Mouse (Mus musculus): ENCODE data around the gene Ptcra. TPM values are rescaled to one million over a fixed set of nuclear protein-coding genes. Genes with fewer than 3 reads are reported as not detected.
A peak's percentile ranks its signal among the peaks of the same experiment; 100 is the strongest.
"Not testable (repeated sequence)": the region's sequence is repeated elsewhere in the genome, so short reads cannot be mapped to it uniquely, and the experiment has no call there.

Ptcra gene
- polyA plus RNA-seq, 1 experiment from 2014 or later, result 0.32 TPM

GRCm38 (mm10) chr17:46771025-46771424 lies 7.5 kb upstream of the Ptcra start:
- no peak overlapping the region for H3K27ac ChIP-seq
- peaks cover 25% of the 10 kb centered on the region for H3K4me1 ChIP-seq (replicated peaks)
- H3K4me2 ChIP-seq, result no peak overlapping the region
- H3K9ac ChIP-seq, result no peak overlapping the region
- ATAC-seq (ENCODE audit: low read depth) (no peak), DNase-seq (no peak)
- no peak overlapping the region for H3K4me3 ChIP-seq (replicated peaks)
- no peaks in the 10 kb centered on the region for H3K9me3 ChIP-seq (replicated peaks)
- 79% methylated on average over 4 of the region's 4 CpGs for WGBS (ENCODE audit: insufficient replicate concordance)
- peaks cover 21% of the 10 kb centered on the region for H3K36me3 ChIP-seq
- H3K27me3 ChIP-seq, result no peaks in the 10 kb centered on the region

DNA sequence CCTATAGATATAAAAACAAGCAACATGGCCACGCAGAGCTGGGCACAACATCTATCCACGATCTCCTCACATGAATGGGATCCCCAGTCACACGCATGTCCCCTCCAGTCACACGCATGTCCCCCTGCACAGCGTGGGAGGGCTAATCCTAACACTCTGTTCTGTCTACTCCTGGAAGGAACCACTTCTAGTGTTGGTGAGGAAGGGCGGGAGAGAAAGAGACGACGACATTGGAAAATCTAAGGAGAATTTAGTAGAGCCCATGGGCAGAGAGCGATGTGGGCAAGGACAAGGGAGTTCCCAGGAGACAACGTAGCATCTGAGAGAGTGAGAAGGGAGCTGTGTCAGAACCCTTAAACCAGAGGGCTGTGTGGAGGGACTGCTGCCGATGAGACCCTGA lies 7.0 kb upstream of the Ptcra start:
- Histone ChIP-seq H3K4me3 (replicated peaks) (no peak overlapping the region), H3K36me3 (peaks cover 16% of the 10 kb centered on the region), H3K4me2 (no peak overlapping the region), H3K9me3 (replicated peaks) (no peaks in the 10 kb centered on the region), H3K9ac (no peak overlapping the region), H3K27ac (no peak overlapping the region), H3K27me3 (no peaks in the 10 kb centered on the region), H3K4me1 (replicated peaks) (peaks cover 25% of the 10 kb centered on the region)
- no peak for ATAC-seq (ENCODE audit: low read depth)
- no peak for DNase-seq
- 77% methylated on average over 11 of the region's 11 CpGs for WGBS (ENCODE audit: insufficient replicate concordance)

DNA sequence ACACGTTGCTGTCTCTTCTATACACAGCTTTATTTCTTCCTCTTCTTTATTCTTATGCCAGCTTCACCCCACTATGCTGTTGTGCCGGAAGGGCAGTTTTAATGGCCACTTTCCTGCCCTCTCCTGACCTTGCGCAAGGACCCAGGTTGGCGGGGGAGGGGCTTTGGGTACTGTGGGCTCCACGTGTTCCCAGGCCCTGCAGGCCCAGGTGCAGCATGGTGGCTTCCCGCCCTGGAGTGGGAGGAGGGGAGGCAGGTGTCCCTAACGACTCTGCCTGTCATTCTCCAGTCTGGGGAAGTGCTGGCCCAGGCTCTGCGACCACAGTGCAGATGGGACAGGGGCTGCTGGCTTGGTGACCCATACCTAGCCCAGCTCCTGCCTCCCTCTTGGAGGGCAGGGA lies 4.4 kb upstream of the Ptcra start:
- DNase-seq (no peak), ATAC-seq (ENCODE audit: low read depth) (no peak)
- peaks cover 10% of the 10 kb centered on the region for H3K4me1 ChIP-seq (replicated peaks)
- 53% methylated on average over 8 of the region's 8 CpGs for WGBS (ENCODE audit: insufficient replicate concordance)
- no peak overlapping the region for H3K27ac ChIP-seq
- H3K9ac ChIP-seq, result no peak overlapping the region
- H3K36me3 ChIP-seq, result no peaks in the 10 kb centered on the region
- no peaks in the 10 kb centered on the region for H3K27me3 ChIP-seq
- H3K4me3 ChIP-seq (replicated peaks), result no peak overlapping the region
- H3K9me3 ChIP-seq (replicated peaks), result no peaks in the 10 kb centered on the region
- no peak overlapping the region for H3K4me2 ChIP-seq

GRCm38 (mm10) chr17:46764916-46765315 lies 1.4 kb upstream of the Ptcra start:
- not testable (repeated sequence) for H3K9ac ChIP-seq; H3K27me3 ChIP-seq; H3K4me2 ChIP-seq; H3K27ac ChIP-seq; H3K4me3 ChIP-seq (replicated peaks); H3K4me1 ChIP-seq (replicated peaks); H3K9me3 ChIP-seq (replicated peaks); DNase-seq; H3K36me3 ChIP-seq; ATAC-seq (ENCODE audit: low read depth)
- 54% methylated on average over 9 of the region's 9 CpGs for WGBS (ENCODE audit: insufficient replicate concordance)

- H3K36me3 ChIP-seq, result no peaks in the 10 kb centered on the region
- H3K9ac ChIP-seq, result no peak overlapping the region
- peaks cover 10% of the 10 kb centered on the region; the same call in 1 of the 2 replicates for H3K27me3 ChIP-seq
- no peaks in the 10 kb centered on the region for H3K4me1 ChIP-seq (replicated peaks)
- no peak for DNase-seq
- no peak overlapping the region for H3K27ac ChIP-seq
- no peak overlapping the region for H3K4me2 ChIP-seq
- ATAC-seq (ENCODE audit: low read depth), result no peak
- 65% methylated on average over 12 of the region's 12 CpGs for WGBS (ENCODE audit: insufficient replicate concordance)
- H3K9me3 ChIP-seq (replicated peaks), result no peaks in the 10 kb centered on the region
- no peak overlapping the region for H3K4me3 ChIP-seq (replicated peaks)
These were observed 4.8 kb downstream of the Ptcra start for GRCm38 (mm10) chr17:46758753-46759152.

GRCm38 (mm10) chr17:46751794-46752556 lies 11.5 kb downstream of the Ptcra start, which contains the start of gene Cnpy3:
Gene Cnpy3 (minus strand): TSS chr17:46752214.
- Histone ChIP-seq H3K9me3 (replicated peaks) (no peaks in the 10 kb centered on the region), H3K4me1 (replicated peaks) (peaks cover 42% of the 10 kb centered on the region), H3K9ac (peak within 1 kb of the TSS; percentile 78), H3K4me2 (peak within 1 kb of the TSS; percentile 85), H3K27me3 (peaks cover 9% of the 10 kb centered on the region; the same call in 1 of the 2 replicates), H3K27ac (peak within 1 kb of the TSS; percentile 87), H3K36me3 (peaks cover 5% of the 10 kb centered on the region), H3K4me3 (replicated peaks) (peak within 1 kb of the TSS; percentile 81)
- peak; percentile 96 for DNase-seq
- under 1% methylated on average over 58 of the region's 58 CpGs for WGBS (ENCODE audit: insufficient replicate concordance)
- ATAC-seq (ENCODE audit: low read depth), result peak; percentile 99

DNA sequence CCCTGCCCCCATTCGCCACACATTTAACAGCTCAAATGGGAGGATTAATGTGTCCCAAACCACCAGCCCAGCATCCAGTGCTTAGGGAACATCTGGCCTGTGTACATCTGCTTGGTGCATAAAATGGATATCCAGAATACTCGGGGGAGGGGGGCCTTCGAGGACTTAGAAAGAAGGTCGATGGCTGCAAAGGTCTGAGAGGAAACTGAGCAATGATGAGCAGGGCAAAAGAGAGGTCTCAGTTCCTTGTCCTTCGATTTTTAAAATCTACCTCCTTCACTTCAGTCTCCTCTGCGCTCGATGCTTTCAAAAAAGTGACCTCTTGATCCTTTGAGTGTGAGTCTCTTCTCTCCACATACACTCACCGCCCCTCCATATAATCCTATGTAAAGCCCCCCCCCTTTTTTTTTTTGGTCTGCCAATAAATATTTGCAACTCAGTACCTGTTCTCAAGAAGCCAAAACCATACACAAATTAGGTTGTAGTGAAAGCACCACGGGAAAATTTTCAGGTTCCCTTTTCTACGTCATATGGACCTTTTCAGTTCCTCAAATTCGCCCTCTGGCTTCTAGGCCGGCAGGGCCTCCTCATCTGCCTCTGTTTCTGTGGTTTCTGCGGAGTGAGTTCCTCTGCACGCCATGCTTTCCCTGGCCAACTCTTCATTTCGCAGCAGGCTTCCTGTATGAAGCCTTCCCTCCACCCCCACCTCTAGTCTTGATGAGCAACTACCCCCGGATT lies 12.3 kb downstream of the Ptcra start:
- DNase-seq (no peak), ATAC-seq (ENCODE audit: low read depth) (no peak; the same call in 1 of the 2 replicates)
- WGBS (ENCODE audit: insufficient replicate concordance), result 17% methylated on average over 16 of the region's 16 CpGs

DNA sequence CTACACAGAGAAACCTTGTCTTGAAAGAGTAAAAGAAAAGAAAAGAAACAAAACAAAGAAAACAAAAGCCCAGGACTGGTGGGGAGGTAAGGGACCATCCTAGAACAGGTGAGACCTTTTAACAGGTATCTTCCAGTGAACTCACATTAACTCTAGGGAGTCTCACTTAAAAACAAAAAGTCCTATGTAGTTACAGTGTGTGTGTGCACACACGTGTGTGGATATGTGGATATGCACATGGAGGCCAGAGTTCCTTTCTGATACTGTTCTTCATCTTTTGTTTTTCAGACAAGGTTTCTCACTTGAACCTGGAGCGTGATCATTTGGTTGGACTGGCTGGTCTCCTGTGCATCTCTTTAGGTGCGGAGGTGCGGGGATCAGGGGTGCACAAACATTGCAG lies 12.9 kb downstream of the Ptcra start:
- Histone ChIP-seq H3K4me2 (peak overlapping the region; percentile 85), H3K4me1 (replicated peaks) (peaks cover 42% of the 10 kb centered on the region), H3K9me3 (replicated peaks) (no peaks in the 10 kb centered on the region), H3K27me3 (no peaks in the 10 kb centered on the region), H3K9ac (peak overlapping the region; percentile 78), H3K36me3 (peaks cover 18% of the 10 kb centered on the region), H3K4me3 (replicated peaks) (peak overlapping the region; percentile 81), H3K27ac (peak overlapping the region; percentile 87; the same call in 1 of the 2 replicates)
- no peak for ATAC-seq (ENCODE audit: low read depth)
- WGBS (ENCODE audit: insufficient replicate concordance), result 74% methylated on average over 4 of the region's 4 CpGs
- DNase-seq, result no peak

More for the DNA sequence above, 12.3 kb downstream of the Ptcra start:
- Histone ChIP-seq H3K27ac (peak overlapping the region; percentile 87), H3K4me1 (replicated peaks) (peaks cover 42% of the 10 kb centered on the region), H3K4me2 (peak overlapping the region; percentile 85), H3K9ac (peak overlapping the region; percentile 78), H3K9me3 (replicated peaks) (no peaks in the 10 kb centered on the region), H3K36me3 (peaks cover 12% of the 10 kb centered on the region), H3K4me3 (replicated peaks) (peak overlapping the region; percentile 81), H3K27me3 (0 out of 2 replicates have a peak, but pooled peaks cover 3% of the 10 kb centered on the region)

DNA sequence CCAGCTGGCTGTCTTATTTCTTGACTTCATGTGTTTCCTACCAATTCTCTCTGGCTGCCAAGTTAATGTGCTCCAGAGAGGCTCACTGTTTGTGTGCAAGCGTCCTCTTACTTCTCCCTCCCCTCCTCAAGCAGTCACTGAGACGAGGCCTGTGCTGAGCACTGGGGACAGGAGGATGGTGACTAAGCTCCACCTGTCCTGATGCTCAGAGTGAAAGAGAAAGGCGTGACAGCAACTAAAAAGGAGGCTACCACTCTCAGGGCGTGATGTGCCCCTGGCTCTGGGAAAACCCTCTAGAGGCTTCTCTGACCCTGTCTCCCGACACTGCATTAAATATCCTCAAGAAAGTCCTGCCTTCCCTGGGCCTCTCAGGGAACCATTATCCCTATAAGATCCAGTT lies 14.2 kb downstream of the Ptcra start:
- DNase-seq, result no peak
- Histone ChIP-seq H3K9me3 (replicated peaks) (no peaks in the 10 kb centered on the region), H3K36me3 (peaks cover 27% of the 10 kb centered on the region), H3K4me3 (replicated peaks) (no peak overlapping the region), H3K4me2 (no peak overlapping the region), H3K4me1 (replicated peaks) (peaks cover 45% of the 10 kb centered on the region), H3K27me3 (no peaks in the 10 kb centered on the region), H3K27ac (no peak overlapping the region), H3K9ac (no peak overlapping the region)
- 75% methylated on average over 5 of the region's 5 CpGs for WGBS (ENCODE audit: insufficient replicate concordance)
- no peak for ATAC-seq (ENCODE audit: low read depth)

DNA sequence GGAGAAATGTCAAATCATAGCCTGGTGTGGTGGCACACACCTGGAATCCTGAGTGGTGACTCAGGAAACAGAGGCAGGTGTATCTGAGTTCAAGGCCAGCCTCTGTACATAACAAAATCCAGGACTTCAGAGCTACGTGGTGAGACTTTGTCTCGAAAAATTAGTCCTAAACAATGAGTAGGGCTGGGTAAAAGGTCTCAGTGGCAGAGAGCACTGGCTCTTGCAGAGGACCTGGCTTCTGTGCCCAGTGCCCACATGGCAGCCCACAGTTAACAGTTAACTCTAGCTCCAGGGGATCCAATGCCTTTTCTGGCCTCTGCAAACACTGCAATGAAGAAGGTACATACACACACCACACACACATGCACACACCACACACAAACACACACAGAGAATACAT lies 15.7 kb downstream of the Ptcra start:
- Histone ChIP-seq H3K36me3 (peaks cover 42% of the 10 kb centered on the region), H3K4me1 (replicated peaks) (peaks cover 44% of the 10 kb centered on the region), H3K27ac (no peak overlapping the region), H3K27me3 (no peaks in the 10 kb centered on the region), H3K4me3 (replicated peaks) (no peak overlapping the region), H3K4me2 (no peak overlapping the region), H3K9me3 (replicated peaks) (no peaks in the 10 kb centered on the region), H3K9ac (no peak overlapping the region)
- 80% methylated on average over 2 of the region's 2 CpGs for WGBS (ENCODE audit: insufficient replicate concordance)
- ATAC-seq (ENCODE audit: low read depth) (no peak), DNase-seq (no peak)

- peaks cover 45% of the 10 kb centered on the region for H3K36me3 ChIP-seq
- no peak for DNase-seq
These were observed 16.3 kb downstream of the Ptcra start for GRCm38 (mm10) chr17:46747234-46747633.

More at GRCm38 (mm10) chr17:46747234-46747633, 16.3 kb downstream of the Ptcra start:
- H3K9ac ChIP-seq, result no peak overlapping the region; the same call in 1 of the 2 replicates
- H3K4me3 ChIP-seq (replicated peaks), result no peak overlapping the region
- no peaks in the 10 kb centered on the region for H3K9me3 ChIP-seq (replicated peaks)
- no peaks in the 10 kb centered on the region for H3K27me3 ChIP-seq
- H3K4me1 ChIP-seq (replicated peaks), result peaks cover 38% of the 10 kb centered on the region
- H3K4me2 ChIP-seq, result no peak overlapping the region
- H3K27ac ChIP-seq, result no peak overlapping the region
- ATAC-seq (ENCODE audit: low read depth), result no peak
- 71% methylated on average over 8 of the region's 8 CpGs for WGBS (ENCODE audit: insufficient replicate concordance)
